Mouse (Mus musculus): ENCODE data around the gene Elf2. TPM values are rescaled to one million over a fixed set of nuclear protein-coding genes. Genes with fewer than 3 reads are reported as not detected.
"Not testable (repeated sequence)": the region's sequence is repeated elsewhere in the genome, so short reads cannot be mapped to it uniquely, and the experiment has no call there.

Gene Elf2
- polyA plus RNA-seq, 1 experiment from 2014 or later, result 44.2 TPM

DNA sequence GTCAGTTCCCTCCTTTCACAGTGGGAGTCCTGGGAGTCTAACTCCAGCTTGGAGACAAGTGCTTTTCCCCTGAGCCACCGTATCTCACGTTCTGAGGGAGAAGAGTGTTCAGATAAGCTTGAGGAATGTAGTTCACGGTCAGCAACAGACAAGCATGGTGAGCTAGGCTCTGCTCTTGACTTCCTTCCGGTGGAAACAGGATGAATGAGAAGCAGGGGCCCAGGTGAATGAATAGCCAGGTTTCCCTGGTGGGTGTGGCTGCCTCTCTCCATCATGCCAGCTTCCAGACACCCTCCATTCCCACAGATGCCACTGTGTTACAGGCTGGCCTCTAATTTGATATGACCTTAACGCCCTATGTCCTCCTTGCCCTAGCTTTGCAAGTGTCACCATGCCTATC, 16.6 kb upstream of the Elf2 start:
- Histone ChIP-seq H3K27me3 (ENCODE audit: poor library complexity, severe bottlenecking) (peaks cover 15% of the 10 kb centered on the region; the same call in 1 of the 2 replicates), H3K4me3 (no peak overlapping the region; the same call in 1 of the 2 replicates), H3K9me3 (no peaks in the 10 kb centered on the region), H3K27ac (no peak overlapping the region), H3K4me1 (peaks cover 27% of the 10 kb centered on the region), H3K36me3 (replicated peaks) (no peaks in the 10 kb centered on the region)
- 46% methylated on average over 5 of the region's 5 CpGs for WGBS
- DNase-seq (ENCODE audit: extremely low spot score, low spot score), result no peak

DNA sequence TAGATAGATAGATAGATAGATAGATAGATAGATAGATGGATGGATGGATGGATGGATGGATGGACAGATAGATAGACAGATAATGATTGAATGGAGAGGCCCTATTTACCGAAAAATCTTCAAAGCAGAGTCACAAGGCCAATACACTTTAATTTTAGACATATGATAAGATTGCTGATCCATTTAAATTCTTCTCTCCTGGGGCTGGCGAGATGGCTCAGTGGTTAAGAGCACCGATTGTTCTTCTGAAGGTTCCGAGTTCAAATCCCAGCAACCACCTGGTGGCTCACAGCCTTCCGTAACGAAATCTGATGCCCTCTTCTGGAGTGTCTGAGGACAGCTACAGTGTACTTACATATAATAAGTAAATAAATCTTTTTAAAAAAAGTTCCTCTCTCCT, 14.5 kb upstream of the Elf2 start:
- not testable (repeated sequence) for H3K27me3 ChIP-seq (ENCODE audit: poor library complexity, severe bottlenecking); DNase-seq (ENCODE audit: extremely low spot score, low spot score); H3K27ac ChIP-seq; H3K4me3 ChIP-seq; H3K9me3 ChIP-seq; H3K36me3 ChIP-seq (replicated peaks)
- H3K4me1 ChIP-seq, result peaks cover 20% of the 10 kb centered on the region
- 88% methylated on average over 6 of the region's 6 CpGs for WGBS

DNA sequence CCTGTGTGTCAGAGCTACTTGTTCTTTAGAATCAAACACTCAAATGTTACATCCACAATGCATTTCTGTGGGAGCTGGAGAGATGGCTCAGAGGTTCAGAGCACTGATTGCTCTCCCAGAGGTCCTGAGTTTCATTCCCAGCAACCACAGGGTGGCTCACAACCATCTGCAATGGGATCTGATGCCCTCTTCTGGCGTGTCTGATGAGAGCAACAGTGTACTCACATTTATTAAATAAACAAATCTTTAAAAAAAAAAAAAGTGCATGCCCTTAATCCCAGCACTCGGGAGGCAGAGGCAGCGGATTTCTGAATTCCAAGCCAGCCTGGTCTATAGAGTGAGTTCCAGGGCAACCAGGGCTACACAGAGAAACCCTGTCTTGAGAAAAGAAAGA, 13.6 kb upstream of the Elf2 start:
- no peaks in the 10 kb centered on the region for H3K36me3 ChIP-seq (replicated peaks)
- H3K9me3 ChIP-seq, result no peaks in the 10 kb centered on the region
- H3K27me3 ChIP-seq (ENCODE audit: poor library complexity, severe bottlenecking), result no peaks in the 10 kb centered on the region
- no peak overlapping the region for H3K4me3 ChIP-seq
- H3K27ac ChIP-seq, result no peak overlapping the region
- no peak for DNase-seq (ENCODE audit: extremely low spot score, low spot score)
- H3K4me1 ChIP-seq, result peaks cover 14% of the 10 kb centered on the region
- WGBS, result 70% methylated on average over 3 of the region's 3 CpGs

DNA sequence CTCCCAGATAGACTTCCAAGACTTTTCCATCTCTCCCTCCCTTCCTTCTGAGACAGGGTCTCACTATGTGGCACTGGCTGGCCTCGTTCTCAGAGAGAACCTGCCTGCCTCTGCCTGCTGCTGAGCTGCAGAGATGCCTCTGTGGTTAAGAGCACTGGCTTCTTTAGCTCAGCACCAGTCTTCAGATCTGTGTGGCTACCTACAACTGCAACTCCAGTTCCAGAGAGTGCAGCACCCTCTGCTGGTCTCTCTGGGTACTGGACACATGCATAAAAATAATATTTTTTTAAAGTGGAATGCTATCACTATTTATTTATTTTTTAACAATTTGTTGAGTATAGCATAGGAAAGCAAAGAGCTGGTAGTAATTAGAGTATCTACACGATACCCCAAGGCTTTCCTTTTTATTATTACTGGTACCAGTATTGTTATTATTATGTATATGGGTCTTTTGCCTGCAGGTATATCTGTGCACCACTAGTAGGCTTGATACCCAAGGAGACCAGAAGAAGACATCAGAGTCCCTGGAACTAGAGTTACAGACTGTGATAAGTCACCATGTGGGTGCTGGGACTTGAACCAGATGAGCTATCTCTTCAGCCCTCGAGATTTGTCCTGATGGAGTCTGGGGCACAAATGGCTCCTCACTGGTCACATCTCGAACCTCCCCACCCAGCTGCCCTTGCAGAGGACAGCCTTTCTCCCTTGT, 13.0 kb upstream of the Elf2 start:
- WGBS, result 72% methylated on average over 4 of the region's 4 CpGs
- H3K27ac ChIP-seq, result no peak overlapping the region
- no peaks in the 10 kb centered on the region for H3K36me3 ChIP-seq (replicated peaks)
- H3K27me3 ChIP-seq (ENCODE audit: poor library complexity, severe bottlenecking), result no peaks in the 10 kb centered on the region
- H3K4me1 ChIP-seq, result peaks cover 8% of the 10 kb centered on the region
- no peaks in the 10 kb centered on the region for H3K9me3 ChIP-seq
- no peak overlapping the region for H3K4me3 ChIP-seq
- DNase-seq (ENCODE audit: extremely low spot score, low spot score), result no peak

DNA sequence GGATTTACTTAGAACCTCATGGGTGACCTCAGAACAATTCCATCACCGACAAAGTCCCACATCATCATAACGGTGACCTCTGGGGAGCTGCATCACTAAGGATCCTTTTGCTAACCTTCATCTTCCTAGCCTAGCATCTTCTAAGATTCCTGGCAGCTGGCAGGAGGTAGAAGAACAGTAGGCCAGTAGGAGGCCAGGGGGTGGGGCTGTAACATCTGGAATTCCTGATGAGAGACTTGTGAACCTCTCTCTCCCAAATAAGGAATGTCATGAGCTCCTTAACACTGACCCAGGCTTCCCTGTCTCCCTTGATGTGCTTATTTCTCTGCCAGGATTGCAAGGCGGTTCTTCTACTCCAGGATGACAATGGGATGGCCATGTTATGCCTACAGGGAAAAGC, 10.3 kb upstream of the Elf2 start:
- H3K4me3 ChIP-seq, result no peak overlapping the region
- 41% methylated on average over 3 of the region's 3 CpGs for WGBS
- H3K27me3 ChIP-seq (ENCODE audit: poor library complexity, severe bottlenecking), result no peaks in the 10 kb centered on the region
- peaks cover 4% of the 10 kb centered on the region; the same call in 1 of the 2 replicates for H3K4me1 ChIP-seq
- no peaks in the 10 kb centered on the region for H3K36me3 ChIP-seq (replicated peaks)
- H3K9me3 ChIP-seq, result no peaks in the 10 kb centered on the region
- no peak for DNase-seq (ENCODE audit: extremely low spot score, low spot score)
- H3K27ac ChIP-seq, result no peak overlapping the region

DNA sequence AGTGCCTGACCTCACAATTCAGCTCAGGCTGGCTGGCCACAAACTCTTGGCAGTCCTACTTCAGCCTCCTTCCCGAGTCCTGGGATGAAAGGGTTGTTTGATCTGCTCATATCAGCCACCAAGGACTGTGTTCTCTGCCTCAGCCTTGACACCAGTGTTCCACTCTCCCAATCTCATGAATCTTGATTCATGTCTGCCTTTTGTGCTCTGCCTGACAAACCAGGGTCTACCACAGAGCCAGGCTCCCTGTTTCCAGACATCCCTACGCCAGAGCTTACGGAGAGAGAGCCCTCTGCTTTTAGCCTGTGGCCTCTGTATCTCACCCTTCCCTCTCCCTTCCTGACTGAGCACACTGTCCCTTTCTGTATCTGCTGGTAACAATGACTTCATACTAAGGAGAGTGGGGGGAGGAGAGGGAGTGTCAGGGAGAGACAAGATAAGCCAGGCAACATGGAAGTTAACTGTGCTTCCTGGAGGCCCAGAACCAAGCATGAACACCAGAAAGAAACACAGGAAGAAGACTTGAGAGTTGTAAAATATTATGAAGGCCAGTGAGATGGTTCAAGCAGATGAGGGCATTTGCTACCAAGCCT, 8.3 kb upstream of the Elf2 start:
- H3K36me3 ChIP-seq (replicated peaks), result no peaks in the 10 kb centered on the region
- WGBS, result 56% methylated on average over 3 of the region's 3 CpGs
- no peaks in the 10 kb centered on the region for H3K27me3 ChIP-seq (ENCODE audit: poor library complexity, severe bottlenecking)
- no peak for DNase-seq (ENCODE audit: extremely low spot score, low spot score)
- peak overlapping the region; percentile 3; the same call in 1 of the 2 replicates for H3K27ac ChIP-seq
- no peaks in the 10 kb centered on the region for H3K9me3 ChIP-seq
- H3K4me1 ChIP-seq, result peaks cover 4% of the 10 kb centered on the region; the same call in 1 of the 2 replicates
- no peak overlapping the region for H3K4me3 ChIP-seq

DNA sequence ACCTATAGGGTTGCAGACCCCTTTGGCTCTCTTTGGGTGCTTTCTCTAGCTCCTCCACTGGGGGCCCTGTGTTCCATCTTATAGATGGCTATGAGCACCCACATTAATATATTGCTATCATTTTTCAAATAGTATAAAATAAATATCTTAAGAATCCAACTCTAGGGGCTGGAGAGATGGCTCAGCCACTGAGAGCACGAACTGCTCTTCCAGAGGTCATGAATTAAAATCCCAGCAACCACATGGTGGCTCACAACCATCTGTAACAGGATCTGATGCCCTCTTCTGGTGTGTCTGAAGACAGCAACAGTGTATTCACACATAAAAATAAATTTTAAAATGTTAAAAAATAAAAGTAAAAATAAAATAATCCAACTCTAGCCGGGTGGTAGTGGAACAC, 4.6 kb upstream of the Elf2 start:
- not testable (repeated sequence) for H3K27ac ChIP-seq; H3K9me3 ChIP-seq; H3K27me3 ChIP-seq (ENCODE audit: poor library complexity, severe bottlenecking); H3K4me3 ChIP-seq; DNase-seq (ENCODE audit: extremely low spot score, low spot score); H3K36me3 ChIP-seq (replicated peaks); H3K4me1 ChIP-seq
- 93% methylated on average over 2 of the region's 2 CpGs for WGBS

DNA sequence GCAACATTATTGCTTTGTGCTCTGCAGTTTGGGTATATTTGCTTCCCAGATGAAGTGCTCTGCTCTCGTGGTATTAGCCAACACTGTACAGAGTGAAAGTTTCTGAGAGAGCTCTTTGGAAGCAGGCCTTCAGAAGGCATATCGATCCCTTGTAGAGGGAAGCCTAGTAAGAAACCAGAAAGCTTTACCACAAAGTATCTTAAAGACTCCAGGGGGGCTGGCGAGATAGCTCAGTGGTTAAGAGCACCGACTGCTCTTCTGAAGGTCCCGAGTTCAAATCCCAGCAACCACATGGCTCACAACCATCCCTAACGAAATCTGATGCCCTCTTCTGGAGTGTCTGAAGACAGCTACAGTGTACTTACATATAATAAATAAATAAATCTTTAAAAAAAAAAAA, 3.7 kb upstream of the Elf2 start:
- DNase-seq (ENCODE audit: extremely low spot score, low spot score); H3K27ac ChIP-seq; H3K4me1 ChIP-seq; H3K36me3 ChIP-seq (replicated peaks); H3K27me3 ChIP-seq (ENCODE audit: poor library complexity, severe bottlenecking); H3K4me3 ChIP-seq; H3K9me3 ChIP-seq: not testable (repeated sequence)
- 89% methylated on average over 6 of the region's 6 CpGs for WGBS

DNA sequence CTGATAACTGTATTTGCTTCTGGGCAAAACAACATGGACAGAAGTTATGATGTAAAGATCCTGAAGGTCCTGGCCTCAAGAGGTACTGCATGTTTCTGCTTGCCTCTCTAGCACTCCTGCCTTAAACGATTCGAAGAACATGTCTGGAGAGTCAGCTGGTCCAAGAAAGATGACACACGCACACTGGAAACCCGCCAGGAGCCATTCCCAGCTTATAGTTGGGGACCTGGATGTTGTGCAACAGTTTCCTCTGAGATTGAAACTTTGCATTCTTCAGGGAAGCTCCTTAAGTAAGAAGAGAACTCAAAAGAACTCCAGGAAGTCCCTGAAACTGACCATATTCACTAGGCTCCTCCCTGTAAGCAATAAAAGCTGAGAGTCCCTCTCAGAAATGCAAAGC, 2.8 kb upstream of the Elf2 start:
- Histone ChIP-seq H3K4me3 (no peak overlapping the region), H3K27ac (no peak overlapping the region), H3K4me1 (peaks cover 17% of the 10 kb centered on the region), H3K36me3 (replicated peaks) (no peaks in the 10 kb centered on the region), H3K27me3 (ENCODE audit: poor library complexity, severe bottlenecking) (no peaks in the 10 kb centered on the region), H3K9me3 (no peaks in the 10 kb centered on the region; the same call in 1 of the 2 replicates)
- 90% methylated on average over 4 of the region's 4 CpGs for WGBS
- no peak for DNase-seq (ENCODE audit: extremely low spot score, low spot score)

DNA sequence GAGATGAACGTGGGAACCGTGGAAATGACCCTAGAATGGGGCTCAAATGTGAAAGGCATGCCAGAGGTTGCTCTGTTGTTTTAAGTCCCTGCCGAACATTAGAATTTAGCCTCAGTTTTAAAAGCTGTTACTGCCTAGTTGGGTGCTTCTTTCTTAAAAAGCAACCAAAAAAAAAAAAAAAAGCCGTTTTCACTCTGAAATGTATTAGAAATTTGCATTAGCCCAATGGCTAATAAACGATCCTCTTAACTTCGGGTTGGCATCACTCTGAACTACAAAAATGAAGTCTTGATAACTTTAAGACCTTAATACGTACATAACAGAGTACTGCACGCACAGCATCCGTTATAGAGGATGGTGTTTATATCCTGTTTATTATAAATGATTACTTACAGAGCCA, 1.7 kb upstream of the Elf2 start:
- Histone ChIP-seq H3K4me1 (peaks cover 19% of the 10 kb centered on the region), H3K9me3 (no peaks in the 10 kb centered on the region; the same call in 1 of the 2 replicates), H3K36me3 (replicated peaks) (no peaks in the 10 kb centered on the region), H3K27me3 (ENCODE audit: poor library complexity, severe bottlenecking) (no peaks in the 10 kb centered on the region), H3K27ac (peak overlapping the region; percentile 99), H3K4me3 (peak overlapping the region; percentile 97)
- DNase-seq (ENCODE audit: extremely low spot score, low spot score), result no peak
- WGBS, result 11% methylated on average over 9 of the region's 9 CpGs

DNA sequence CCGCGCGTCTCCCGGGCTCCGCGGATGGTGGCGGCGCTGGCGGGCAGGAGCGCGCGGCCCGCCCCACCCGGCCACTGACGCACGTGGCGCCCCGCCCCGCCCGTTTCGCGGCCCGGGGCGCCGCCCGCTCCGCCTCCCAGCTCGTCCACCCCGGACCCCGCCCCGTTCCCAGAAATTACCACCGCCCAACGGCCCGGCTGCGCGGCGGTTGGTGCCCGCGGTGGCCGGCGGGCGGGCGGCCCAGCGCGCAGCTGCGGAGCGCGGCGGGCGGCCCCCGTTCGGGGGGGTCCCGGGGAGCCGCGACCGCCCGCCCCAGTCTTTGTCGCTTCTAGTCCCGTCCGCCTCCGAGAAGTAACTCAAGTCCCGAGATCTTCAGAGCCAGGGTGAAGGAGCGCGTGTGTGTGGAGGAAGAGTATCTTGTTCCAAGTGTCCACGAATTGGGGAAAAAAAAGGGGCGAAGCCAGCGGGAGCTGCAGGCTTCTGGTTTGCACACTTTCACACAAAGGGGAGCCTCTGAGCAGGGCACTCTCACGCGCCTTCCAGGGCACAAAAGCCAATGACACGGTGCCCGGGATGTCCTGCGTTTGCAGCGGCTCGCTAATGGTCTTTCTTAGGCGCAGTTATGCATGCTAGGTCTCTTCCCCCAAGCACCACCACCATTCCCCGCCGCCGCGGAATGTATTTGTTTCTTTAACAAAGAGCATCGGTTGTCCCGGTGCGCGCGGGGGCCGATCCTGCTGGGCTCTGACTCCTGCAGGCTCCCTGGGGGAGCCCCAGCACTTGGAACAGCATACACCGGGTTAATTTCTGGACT, 1.0 kb upstream of the Elf2 start:
- DNase-seq (ENCODE audit: extremely low spot score, low spot score), result peak; percentile 83
- H3K27me3 ChIP-seq (ENCODE audit: poor library complexity, severe bottlenecking), result no peaks in the 10 kb centered on the region
- H3K9me3 ChIP-seq, result no peaks in the 10 kb centered on the region; the same call in 1 of the 2 replicates
- WGBS, result under 1% methylated on average over 82 of the region's 86 CpGs
- H3K36me3 ChIP-seq (replicated peaks), result no peaks in the 10 kb centered on the region
- H3K4me1 ChIP-seq, result peaks cover 19% of the 10 kb centered on the region
- peak overlapping the region; percentile 99 for H3K27ac ChIP-seq
- peak overlapping the region; percentile 97 for H3K4me3 ChIP-seq

DNA sequence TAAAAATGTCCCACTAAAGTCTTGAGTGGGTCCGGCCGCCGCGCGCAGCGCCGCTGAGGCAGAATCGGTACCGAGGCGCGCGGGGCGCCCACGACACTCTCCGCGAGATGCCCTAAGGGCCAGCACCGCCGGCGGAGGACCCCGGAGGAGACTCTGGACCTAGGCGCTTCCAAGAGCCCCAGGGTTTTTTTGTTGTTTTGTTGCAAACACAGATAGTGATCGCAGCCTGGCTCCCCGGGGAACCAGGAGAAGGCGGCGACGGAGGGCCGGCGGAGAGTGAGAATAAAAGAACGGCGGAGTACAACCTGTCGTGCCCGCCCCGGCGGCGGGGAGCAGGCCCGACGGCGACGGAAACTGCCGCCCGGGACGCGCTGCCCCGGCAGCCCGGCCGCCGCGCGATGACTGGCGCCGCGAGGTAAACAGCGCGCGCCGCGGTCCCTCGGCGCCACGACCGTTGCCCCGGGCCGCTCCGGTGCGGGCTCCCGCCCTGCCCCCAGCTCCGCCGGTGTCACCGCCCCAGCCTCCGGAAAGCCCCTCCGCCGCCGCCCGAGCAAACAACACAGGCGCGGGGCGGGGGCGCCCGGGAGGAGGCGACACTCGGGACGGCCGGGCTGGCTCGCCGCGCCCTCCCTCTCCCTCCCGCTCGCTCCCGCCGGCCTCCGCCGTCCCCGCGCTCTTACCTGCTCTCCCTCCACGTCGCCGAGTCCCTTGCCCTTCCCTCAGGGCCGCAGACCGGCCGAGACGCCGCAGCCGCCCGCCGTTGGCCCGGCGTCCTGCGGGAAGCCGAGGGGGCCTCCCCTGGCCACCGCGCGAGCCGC, 520 bp downstream of the Elf2 start:
- Histone ChIP-seq H3K27ac (peak overlapping the region; percentile 99), H3K36me3 (replicated peaks) (no peaks in the 10 kb centered on the region), H3K27me3 (ENCODE audit: poor library complexity, severe bottlenecking) (no peaks in the 10 kb centered on the region), H3K9me3 (no peaks in the 10 kb centered on the region; the same call in 1 of the 2 replicates), H3K4me3 (peak overlapping the region; percentile 97), H3K4me1 (peaks cover 19% of the 10 kb centered on the region)
- peak; percentile 46 for DNase-seq (ENCODE audit: extremely low spot score, low spot score)
- under 1% methylated on average over 111 of the region's 113 CpGs for WGBS

All from forebrain, embryonic 10.5 days (tissue).